Mouse (Mus musculus): ENCODE results near the gene Srpk3.

The Srpk3 gene

DNA sequence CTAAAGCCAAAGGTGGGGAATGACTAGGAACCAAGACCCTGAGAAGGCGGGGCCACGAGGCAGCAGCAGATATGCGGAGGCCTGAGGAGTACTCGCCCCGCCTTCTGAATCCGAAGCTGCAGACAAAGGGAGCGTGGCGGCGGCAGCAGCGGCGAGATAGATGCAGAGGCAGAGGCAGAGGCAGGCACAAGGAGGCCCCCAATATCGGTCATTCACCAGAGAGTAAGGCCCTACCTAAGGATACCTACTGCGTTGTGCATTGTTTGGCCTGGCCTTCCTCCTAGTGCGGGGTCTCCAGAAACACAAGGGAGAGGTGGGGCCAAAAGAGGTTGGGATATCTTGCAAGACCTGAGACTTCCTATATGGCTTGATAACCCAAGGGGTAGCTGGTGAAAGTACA lies 40.9 kb downstream of the Srpk3 start:
- DNase-seq = no peak

DNA sequence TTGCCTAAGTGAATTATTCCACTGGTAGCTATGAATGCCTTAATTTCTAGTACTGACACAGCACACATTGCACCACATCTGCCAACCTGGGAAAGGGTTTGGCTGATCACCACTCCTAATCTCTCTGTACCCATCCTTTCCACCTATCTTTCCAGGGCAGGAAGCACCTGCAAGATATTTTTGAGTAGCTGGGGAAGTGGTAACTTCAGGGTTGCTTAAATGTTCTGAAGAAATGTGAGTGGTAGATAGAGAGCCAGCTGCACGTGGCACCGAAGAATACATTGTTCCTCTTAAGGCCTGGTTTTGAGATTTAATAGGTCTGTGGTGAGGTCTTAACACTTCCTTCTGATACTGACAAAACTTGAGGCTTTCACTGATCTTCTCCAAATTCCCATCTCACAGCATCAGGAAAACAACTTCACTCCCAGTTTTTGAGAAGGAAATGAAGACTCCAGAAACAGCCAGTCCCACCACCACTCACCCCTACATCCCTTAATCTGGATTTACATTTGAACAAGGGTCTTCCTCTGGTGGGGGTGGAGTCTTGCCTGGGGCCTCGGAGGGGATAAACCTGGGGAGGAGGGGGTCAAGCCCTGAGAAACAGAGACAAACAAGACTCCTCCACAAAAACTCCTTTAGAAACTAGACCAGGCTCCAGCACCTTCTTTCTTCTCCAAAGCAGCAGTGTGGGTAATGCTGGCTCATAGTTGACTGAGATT lies 42.5 kb downstream of the Srpk3 start:
- no peak for DNase-seq

DNA sequence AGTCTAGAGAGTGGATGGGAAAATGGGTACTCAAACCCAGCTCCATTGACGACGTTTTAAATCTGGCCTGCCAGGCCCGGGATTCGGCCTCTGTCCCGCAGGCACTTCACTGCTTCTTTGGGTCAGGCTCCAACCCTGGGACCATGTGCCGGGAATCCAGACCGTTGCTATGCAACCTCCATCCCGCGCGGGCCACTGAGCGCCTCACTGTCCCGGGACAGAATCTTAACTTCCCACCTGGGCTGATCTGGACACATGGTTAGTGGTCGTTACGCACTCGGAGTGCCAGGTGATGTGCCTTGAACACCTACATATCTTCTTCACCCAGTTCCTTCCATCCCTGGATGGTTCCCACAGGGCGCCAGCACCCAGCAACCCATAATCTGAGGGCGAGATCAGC lies 49.5 kb downstream of the Srpk3 start:
- DNase-seq = no peak

DNA sequence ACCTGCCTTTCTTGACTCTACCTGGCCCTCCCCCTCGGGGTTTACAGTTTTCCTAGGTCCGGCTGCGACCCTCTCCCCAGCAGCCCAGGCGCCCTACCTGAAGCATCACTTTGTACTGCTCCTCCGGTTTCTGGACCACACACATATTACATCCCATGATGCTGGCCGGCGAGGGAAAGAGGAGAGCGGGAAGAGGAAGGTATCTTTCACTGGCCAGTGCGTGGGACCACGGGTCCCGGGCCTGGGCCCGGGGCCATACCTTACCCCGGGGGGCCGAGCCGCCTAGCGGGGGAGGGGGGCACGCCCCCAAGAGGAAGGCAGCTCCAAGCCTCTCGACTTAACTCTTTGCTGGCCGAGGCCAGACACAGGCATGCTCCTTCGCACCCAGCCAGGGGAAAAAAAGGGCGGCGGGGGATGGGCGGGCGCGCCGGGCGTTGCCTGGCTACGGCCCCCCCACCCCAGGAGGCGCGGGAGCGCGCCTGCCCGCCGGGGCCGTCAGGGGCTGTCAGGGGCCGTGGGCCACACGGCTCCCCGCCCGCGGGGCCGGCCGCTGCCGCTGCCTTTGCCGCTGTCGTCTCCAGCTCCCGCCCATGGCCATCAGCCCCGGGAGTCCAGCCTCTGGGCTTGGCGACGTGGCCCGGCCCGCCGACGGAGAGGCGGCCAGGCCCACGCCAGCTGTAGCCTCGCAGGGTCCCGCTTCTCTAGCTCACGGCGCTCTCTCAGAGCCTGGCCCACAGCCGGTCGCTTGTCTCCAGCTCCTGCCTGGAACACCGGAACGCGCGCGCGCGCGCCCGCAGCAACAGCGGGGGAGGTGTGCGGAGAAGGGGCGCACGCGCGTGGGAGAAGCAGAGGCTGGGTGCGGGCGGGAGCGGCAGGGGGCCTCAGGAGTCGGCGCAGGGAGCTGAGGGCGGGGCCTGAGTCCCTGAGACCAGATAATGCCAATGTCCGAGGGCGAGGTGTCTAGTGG lies 50.3 kb downstream of the Srpk3 start, which contains the start of gene Pdzd4:
Gene Pdzd4, minus strand, starts transcription at position 785 of the 967 bp plus-strand sequence.
- DNase-seq = peak; percentile 40

All from liver (tissue).